Mouse (Mus musculus) left cerebral cortex, postnatal 10 days (tissue): ENCODE results near the gene Setmar. TPM values are rescaled to one million over a fixed set of nuclear protein-coding genes. Genes with fewer than 3 reads are reported as not detected.

Experiments used
- DNase-seq, 2 experiments: peaks; one replicate each; pipeline ENCODE4 v3.0.0; 2021 to 2022; ENCODE audit warnings: low spot score in 2 of 2, mixed read lengths in 1 of 2; ENCODE audit errors: extremely low spot score in 1 of 2
- intact Hi-C: fragments of 180-260 bp; cut with DNase I; formaldehyde crosslinking; loops from one replicate; pipeline ENCODE4 v1.15.1; 2025
- total RNA-seq, 2 experiments: library from RNA; stranded (reverse); gene quantifications; 2 replicates each; pipeline ENCODE4 v1.2.3; 2021

Gene Setmar
- 1 to 10 TPM; 6.8 to 7.0 TPM for total RNA-seq

DNA sequence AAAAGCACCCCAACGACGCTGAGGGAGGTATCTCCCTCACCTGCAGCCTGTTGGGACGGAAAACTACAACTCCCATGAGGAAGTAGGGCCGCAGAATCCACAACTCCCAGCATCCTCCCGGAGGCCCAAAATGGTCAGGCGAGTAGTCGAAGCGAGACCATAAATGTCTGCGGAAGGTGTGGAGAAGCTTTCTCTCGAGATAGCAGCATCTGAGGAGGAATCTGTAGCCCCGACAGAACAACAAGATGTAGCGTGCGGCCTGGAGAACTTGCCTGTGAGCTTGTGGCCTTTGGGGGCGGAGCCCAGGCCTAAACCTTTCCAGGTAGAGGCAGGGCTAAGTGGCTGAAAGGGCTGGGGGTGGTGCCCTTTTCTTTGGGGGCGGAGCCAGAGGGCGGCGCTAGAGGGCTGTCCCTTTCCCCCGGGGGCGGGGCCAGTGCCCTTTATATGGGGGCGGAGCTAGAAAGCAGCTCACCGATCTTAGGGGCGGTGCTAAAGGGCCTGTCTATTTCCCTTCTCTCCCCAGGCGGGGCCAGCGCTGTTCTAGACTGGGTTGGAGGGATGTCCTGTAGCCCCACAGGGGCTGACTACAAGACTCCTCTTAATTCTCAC lies at the start of gene Setmar:
Setmar (plus strand) TSS at position 128 of the 609 bp plus-strand sequence.
- peak; percentile 91 to 97 for DNase-seq
- intact Hi-C loops, result no loop called here

DNA sequence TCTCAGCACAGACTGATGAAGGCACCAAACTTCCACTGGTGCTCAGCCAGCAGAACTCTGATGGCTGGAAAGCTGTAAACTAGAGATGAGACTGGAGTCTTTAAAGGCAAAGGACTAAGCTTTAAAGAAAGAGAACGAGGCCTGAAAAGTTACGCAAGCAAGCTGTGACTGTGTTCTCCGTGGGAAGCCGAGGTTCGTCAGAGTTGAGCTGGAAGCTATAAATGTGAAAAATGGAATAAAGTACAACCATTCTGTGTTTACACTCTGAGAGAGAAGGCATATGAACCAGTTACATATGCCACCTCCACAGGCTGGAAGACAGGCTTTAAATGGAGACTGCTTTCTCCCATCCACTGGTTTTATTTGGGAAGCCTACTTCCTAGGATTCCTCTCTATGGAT lies 43.2 kb upstream of the Setmar start:
- intact Hi-C loops, result no loop called here
- peak in 1 of 2 experiments; percentile 60 for DNase-seq

GRCm38 (mm10) chr6:108055041-108055440 lies 9.8 kb upstream of the Setmar start:
- peak; percentile 34 to 47 for DNase-seq
- intact Hi-C loops, result loop anchor here (10.0 kb wide), 2 partner anchors 340 to 520 kb away; no protein-coding TSS in a partner anchor

DNA sequence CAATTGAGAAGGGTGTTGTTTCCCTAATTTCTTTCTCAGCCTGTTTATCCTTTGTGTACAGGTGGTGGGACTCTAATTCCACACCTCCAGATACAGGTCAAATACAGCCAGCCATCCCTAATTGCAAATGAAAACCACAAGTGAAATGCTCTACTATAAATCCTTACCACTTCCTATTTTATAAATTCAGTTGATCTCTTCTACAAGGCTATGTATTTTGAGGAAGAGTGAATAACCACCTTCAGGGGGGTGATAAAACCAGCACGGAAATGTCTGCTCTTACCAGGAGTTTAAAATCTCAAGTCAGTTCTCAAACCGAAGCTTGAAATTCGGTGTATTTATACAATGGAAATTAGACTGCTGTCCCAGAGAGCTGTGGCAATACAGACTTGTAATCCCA lies 8.9 kb upstream of the Setmar start:
- intact Hi-C loops, result loop anchor here (10.0 kb wide), 2 partner anchors 341 to 521 kb away; no protein-coding TSS in a partner anchor
- no peak for DNase-seq

- DNase-seq, result no peak
- intact Hi-C loops, result loop anchor here (10.0 kb wide), 2 partner anchors 343 to 523 kb away; no protein-coding TSS in a partner anchor
Measured at GRCm38 (mm10) chr6:108057353-108057752, 7.5 kb upstream of the Setmar start.

DNA sequence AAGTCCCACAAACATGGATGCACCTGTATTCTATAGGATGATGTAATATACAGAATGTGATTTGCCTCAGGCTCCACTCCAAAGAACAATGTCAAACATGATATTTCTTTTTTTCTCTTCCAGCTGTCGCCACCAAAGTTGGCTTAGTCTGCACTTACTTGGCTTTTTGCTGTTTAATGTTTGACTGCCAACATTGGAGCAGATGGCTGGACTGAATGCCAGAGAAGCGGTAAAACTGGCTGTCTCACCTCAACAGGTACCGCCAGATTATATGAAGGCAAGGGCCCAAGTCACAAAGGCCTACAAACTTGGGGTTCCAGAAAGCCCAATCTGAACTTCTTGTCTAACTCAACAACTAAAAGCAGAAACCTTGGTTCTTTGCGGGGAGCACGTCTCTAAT lies 6.8 kb upstream of the Setmar start:
- intact Hi-C loops, result loop anchor here (10.0 kb wide), 2 partner anchors 343 to 523 kb away; no protein-coding TSS in a partner anchor
- DNase-seq, result no peak

- no peak for DNase-seq
- intact Hi-C loops, result no loop called here
Measured at GRCm38 (mm10) chr6:108061121-108061520, 3.7 kb upstream of the Setmar start.

DNA sequence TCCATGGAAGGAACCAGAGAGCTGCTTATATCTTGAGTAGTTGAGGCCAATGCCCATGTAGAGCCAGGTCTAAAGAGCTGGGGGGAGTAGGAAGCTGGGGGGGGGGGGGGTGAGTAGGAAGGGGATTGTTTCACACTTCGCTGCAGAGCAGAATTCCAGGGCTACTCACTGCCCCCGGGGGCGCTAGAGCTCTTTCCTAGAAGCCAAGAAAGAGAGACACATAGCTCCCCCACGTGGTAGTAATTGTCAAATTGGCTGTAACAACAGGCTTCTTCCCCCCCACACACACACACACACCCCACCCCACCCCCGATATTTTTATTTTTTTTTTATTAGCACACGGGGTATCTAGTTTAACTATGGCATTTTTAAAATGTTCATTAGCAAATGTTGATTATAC lies 738 bp downstream of the Setmar start:
- intact Hi-C loops, result no loop called here
- DNase-seq, result peak; percentile 82 to 92

GRCm38 (mm10) chr6:108070947-108071346 lies 6.1 kb downstream of the Setmar start:
- intact Hi-C loops, result no loop called here
- no peak for DNase-seq

DNA sequence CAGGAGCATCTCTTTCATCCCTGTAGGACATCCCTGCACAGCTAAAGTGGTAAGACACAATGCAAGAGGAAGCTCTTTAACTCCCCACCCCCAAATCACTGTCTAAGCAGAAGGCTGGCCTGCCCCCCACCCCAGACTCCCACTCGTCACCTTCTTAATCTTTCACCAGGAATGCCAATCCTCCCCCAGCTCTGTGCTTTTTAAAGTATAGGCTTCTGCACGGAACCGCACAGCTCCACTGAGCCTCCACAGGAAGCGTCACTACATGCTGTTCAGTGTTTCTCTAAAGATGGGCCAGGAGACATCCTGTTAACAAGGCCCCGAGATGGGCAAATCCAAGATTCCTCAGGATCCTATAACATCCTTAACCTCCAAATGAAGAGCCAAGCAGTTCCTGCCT lies 8.2 kb downstream of the Setmar start:
- intact Hi-C loops, result no loop called here
- DNase-seq, result no peak

- intact Hi-C loops, result no loop called here
- no peak for DNase-seq
Measured at GRCm38 (mm10) chr6:108073931-108074330, 9.1 kb downstream of the Setmar start.

DNA sequence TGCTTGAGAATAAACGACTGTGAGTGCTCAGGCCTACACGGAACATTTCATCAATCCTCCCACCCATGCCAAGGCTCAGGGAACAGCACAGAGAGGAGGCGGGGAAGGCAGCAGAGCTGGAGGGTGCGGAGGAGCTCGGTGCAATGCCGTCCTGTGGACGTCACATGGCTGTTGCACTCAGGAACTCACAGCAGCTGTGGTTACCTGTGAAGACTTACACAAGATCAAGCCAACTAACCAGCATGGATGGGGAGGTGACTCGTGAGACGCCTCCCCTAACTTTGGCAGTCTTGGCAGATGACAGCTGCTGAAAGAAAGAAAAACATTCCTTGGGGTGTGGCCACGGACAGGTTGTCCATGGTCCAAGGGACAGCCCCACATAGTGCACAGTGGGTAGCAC lies 9.8 kb downstream of the Setmar start:
- no peak for DNase-seq
- intact Hi-C loops, result no loop called here

GRCm38 (mm10) chr6:108075857-108076256 lies 11.0 kb downstream of the Setmar start:
- intact Hi-C loops, result no loop called here
- no peak for DNase-seq

DNA sequence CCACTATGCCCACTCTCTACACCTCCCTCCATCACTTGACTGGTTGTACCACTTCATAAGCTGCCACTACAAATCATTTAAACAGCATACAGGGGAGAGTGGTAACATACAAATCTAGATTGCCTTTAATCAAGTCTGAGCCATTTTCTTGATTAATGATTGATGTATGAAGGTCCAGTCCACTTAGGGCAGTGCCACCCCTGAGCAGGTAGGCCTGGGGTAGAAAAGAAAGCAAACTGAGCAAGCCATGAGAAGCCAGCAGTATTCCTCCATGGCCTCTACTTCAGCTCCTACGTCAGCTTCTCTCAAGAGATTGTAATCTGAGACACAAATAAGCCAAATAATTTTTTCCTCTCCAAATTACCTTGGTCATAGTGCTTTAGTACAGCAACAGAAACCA lies 26.5 kb downstream of the Setmar start:
- DNase-seq, result no peak
- intact Hi-C loops, result loop anchor here (10.0 kb wide), 1 partner anchor 124 kb away; the partner anchor contains the start of gene Itpr1

DNA sequence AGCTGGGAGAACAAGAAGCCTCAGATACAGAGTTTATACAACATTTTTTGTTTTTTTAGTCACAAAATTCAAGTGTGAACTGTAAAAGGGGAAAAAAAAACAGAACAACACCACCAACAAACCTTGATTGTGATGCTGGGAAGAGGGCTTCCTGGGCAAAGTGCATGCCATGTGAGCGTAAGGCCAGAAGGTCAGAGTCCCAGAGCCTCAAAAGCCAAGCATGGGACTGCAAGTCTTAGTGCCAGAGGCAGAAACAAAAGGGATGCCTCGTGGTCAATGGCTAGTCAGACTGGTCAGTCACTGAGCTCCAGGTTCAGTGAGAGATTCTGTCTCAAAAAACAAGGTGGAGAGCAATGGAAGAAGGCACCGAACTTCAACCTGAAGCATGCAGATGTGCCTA lies 27.8 kb downstream of the Setmar start:
- DNase-seq, result no peak
- intact Hi-C loops, result loop anchor here (10.0 kb wide), 1 partner anchor 122 kb away; the partner anchor contains the start of gene Itpr1

- intact Hi-C loops, result loop anchor here (10.0 kb wide), 1 partner anchor 121 kb away; the partner anchor contains the start of gene Itpr1
- DNase-seq, result no peak
Measured at GRCm38 (mm10) chr6:108093449-108093848, 28.6 kb downstream of the Setmar start.

DNA sequence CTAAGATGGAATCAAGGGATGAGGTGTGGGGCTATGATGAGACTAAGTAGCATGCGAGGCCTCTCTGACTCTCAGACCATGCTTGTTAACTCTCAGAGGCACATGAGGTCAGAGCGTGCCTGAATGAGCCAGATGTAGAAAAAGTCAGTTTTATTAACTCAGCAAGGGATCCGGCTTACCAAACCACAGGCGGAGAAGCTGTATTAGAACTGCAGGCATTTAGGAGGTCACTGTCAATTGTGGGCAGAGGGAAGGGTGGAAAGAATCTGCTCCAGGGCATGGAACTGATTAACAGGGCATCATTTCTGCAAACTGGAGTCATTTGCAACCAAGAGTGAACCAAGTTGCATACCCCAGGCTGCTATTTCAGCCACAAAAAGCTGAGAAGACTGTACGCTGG lies 30.6 kb downstream of the Setmar start:
- intact Hi-C loops, result loop anchor here (5.0 to 10.0 kb wide), 2 partner anchors 119 to 247 kb away; partner anchors contain the start of gene Itpr1
- DNase-seq, result no peak

DNA sequence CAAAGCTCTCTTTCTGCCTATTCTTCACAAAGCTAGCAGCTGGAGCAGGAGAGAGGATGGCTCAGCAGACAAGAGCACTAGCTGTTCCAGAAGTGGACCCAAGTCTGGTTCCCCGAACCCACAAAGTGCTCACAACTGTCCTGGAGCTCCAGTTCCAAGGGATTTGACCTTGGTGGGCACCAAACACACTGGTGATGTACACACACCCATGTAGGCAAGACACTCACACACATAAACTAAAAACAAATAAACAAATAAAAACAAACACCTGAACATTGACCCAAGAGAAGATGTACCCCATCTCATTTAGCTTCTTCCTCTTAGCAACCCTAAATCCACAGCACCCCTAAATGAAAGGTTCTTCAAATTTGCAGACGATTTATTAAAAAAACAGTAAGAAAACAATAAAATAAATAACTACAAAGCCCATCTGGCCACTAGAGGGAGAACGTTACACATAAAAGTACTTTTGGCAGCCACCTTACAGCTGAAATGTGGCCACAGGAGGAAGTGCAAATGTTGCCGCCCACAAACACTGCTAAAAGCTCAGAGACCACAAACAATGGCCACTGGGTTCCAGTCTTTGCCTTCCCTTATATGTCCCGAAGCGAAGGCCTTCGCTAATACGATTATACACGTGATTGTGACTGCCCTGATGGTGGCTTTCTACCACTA lies 33.5 kb downstream of the Setmar start:
- DNase-seq, result peak; percentile 58 to 71
- intact Hi-C loops, result loop anchor here (2.0 to 10.0 kb wide), 3 partner anchors 116 to 310 kb away; partner anchors contain the start of gene Itpr1

DNA sequence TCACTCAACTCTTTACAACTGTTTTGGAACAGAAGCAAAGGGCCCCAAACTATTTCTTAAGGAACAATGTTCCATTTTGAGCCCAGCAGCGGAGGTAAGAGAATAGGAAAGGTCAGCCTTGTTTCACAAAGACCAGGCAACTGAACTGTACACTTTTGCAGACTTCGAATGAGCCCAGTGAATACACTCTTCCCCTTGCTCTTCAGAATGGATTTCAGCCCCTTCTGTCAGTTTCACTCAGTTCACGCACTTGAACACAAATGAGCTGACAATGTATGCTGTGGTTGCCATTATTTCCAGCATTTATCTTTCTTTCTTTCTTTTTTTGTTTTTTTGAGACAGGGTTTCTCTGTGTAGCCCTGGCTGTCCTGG lies 34.0 kb downstream of the Setmar start:
- intact Hi-C loops, result loop anchor here (2.0 to 10.0 kb wide), 3 partner anchors 116 to 310 kb away; partner anchors contain the start of gene Itpr1
- DNase-seq, result no peak
